Mouse (Mus musculus): ENCODE results near the gene Rad51b.

Rad51b gene

DNA sequence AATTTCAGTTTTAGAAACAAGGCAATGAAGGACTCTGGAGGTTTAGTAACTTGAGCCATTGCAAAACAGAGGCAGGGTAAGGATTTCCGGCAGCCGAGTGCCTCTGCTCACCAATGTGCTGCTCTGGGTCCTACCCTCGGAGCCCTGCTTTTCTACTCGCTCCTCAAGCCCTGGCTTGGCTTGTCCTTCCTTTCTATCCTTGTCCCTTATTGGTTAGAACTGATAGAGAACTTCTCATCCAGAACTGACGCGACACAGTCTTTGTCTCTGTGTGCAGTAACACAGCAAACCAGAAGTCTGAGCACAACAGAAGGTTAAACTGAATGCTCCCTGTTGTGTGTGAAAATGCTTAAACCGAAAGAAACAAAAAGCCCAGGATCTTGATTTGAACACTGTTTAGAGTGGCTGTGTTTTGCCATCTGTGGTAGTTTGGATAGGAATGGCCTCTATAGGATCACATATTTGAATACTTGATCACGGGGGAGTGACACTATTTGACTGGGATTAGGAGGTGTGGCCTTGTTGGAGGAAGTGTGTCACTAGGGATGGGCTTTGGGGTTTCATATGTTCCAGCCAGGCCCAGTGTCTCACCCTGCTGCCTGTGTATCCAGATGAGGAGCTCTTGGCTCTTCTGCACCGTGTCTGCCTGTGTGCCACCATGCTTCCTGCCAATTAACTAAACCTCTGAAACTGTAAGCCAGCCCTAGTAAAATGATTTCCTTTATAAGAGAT is 389.7 kb downstream of the Rad51b start:
- in situ Hi-C loops (cut with MboI, MseI), result no loop called here

DNA sequence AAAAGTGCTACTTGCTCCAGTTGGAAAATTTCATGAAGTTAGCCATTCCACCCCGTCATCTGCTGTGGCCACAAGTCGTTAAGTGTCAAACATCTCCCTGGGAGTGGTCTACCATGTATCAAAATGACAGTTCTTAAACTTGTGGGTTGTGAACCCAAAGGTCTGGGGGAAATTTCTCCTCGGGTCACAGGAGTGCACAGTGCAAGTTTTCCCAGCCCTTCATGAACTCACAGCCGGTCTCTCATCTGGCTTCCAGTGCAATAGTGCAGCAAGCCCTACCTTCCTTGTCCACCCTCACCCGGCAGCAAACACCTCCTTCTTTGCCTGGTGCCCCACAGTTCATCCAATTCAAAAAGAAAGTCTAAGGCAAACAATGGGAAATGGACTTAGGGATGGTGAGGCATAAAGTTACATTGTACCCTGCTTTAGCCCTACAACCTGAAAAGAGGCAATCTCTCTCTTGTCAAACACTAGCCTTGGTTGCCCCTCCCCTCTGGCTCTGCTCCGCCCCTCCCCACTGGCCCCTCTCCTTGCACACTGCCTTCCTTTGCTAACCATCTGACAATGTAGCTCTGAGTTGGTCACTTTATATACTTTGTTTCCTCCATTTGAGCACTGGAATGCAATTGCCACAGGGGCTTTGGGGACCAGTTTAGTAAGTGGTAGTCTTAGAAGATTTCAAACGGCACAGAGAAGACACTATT is 390.8 kb downstream of the Rad51b start:
- in situ Hi-C loops (cut with MboI, MseI), result no loop called here

DNA sequence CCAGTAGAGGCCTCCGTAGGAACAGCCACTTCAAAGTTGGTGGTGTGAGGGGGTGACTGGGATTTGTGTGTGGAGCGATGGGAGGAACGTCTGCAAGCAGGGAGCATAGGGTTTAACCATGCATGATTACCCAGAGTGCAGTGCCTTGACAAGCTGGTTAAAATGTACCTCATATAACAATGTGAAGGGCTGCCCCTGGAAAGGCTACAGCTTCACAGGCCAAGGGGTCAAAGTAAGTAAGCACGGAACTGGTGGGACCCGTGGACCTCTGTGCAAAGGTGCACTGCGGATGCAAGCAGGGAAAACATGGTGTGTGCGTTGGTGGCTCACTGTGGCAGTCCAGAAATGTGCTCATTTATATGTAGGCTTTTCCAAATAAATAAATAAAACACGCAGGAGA is 392.2 kb downstream of the Rad51b start:
- in situ Hi-C loops (cut with MboI, MseI), result no loop called here

DNA sequence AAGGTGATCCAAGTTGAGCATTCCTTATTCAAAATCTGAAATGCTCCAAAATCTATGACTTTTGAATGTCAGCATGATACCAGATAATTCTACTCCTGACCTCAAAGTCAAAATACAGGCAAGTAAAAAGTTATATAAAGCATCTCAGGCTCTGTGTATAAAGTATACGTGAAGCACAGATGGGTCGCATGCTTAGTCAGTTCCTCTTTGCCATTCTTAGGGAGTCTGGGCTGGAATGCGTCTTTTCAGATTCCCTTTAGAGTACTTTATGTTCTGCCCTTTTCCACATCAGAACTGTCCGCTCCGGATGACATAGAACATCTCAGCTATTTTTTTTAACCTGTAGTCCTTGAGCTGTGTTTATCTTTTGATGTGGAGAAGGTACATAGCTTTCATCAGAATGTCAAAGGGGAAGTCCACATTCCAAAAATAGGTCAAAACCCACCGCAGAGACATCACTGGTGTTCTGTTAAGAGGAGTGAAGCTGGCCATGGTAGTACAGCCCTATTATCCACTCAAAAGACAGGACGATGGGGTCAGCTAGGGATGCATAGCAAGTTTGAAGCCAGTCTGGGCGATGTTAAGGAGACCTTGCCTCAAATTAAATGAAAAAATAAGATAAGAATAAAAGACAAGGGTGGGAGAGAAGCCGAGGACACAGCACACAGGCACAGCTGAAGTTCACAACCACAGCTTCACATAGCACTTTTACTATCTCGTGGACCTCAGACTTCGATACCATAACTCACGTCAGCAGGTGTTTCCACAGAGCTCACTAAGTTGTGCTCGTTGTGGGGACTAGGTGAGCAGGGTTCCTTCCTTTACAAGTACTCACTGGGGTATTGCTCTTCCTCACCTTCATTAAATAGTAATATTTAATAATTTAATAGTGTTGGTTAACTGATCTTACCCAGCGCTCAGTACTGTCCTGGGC is 395.1 kb downstream of the Rad51b start:
- in situ Hi-C loops (cut with MboI, MseI), result no loop called here

DNA sequence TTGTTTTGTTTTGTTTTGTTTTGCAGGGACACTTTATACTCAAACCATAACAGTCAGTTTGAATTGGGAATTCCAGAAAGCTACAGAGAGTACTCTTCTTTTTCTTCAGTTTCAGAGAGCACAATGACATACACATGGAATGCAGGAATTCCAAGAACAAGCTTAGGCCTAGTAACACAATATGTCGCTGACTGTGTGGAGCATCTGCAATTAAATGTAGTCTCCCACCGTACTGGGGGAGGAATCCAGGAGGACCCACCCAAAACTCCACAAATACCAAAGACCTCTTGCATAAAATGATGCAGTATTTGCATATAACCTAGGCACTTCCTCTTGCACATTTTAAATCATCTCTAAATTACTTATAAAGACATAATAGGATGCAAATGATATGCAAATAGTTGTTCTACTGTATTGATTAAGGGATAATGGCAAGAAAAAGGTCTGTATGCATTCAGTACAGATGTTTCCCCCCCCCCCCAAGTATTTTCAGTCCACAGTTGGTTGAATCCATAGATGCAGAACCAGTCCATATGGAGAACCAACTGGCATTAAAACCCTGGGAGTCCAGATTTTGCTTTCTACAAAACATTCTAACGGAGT is 398.9 kb downstream of the Rad51b start:
- in situ Hi-C loops (cut with MboI, MseI), result no loop called here

DNA sequence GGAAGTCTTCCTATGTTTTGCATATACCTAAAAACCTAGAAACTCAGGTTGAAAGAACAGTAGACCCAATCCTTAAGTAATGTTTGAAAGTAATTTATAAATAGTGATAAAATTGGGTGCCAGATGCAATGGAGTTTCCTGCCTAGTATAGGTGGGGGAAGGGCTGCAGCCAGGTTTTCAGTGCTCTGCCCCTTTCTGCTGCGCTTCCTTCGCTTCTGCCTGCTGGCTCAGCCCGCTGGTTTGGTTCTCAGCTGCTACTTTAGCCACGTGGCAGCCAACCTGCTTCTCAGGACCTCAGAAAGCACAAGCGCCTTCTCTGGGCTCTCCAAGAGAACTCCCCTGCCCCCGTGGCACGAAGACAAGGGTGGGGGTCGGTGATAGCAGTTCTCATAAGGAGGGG is 406.5 kb downstream of the Rad51b start:
- in situ Hi-C loops (cut with MboI, MseI), result loop anchor here (25.0 kb wide), 1 partner anchor 1709 kb away; the partner anchor contains the start of gene Adam4

DNA sequence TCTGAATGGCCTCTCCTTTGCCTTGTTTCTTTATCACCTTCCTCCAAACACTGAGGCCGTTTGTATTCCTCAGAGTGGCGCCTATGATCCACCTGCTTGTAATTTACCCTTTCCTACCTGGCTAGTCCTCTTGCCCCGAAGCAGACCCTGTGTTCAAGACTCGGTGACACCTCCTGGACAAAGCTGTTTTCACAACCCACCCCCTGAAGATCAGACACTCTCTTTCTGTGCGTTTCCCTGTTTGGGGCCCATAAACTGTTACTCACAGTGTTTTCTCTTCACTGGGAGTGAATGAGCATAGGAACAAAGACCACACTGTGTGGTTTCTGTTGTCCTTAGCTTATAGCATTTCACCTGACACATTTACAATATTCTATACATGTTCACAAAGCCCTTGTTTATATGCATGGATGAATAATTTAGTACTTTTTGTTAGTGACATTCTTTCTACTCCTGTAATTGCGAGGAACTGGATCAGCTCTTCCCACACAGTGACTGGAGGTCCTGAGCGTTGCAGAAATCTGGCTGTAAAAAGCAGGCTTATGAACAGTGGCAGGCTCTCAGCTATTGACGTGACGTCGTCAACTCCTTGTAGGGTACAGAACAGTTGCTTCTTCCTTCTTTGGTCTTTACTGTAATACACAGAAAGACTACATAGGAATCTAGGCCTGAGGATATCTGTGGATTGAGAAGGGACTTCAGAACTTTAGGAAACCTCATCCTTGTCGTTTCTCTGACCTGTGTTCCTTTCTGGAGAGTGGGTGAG is 408.6 kb downstream of the Rad51b start:
- in situ Hi-C loops (cut with MboI, MseI), result loop anchor here (25.0 kb wide), 1 partner anchor 1707 kb away; the partner anchor contains the start of gene Adam4

DNA sequence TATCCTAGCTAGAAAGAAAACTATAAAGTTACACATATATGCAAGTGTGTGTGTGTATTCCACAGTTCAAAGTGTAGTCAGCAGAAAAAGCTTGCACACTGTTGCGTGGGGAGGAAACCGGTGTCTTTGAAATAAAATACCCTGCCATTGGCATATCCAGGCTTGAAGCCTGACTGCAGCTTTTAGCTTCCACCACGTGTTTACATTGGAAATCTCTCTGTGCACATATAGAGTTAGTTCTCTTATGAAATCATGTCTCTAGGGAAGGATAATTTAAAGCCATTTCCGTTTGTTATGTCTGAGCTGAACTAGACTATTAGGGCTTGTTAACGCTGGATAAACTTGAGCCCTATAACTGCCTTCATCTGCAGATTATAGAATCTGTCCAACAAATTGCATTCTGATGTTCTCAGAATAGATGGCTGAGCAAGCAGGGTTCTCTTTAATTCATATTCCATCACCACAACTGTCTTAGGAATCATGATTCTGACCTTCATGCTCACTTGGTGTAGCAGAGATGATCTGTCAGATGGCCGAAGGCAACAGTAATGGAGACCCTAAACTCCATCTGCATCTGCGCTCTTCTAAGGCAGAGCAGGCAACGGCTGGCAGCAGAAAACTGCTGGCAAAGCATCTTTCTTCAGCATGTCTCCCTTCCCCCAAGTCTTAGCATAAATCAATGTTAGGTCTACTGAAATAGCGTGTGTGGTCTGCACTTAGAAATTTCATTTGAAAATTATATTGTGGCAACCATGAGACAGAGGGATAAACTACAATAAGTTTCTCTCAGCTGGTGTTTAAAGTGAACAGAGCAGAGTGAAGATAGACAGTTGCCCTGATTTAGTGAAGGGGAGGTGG is 410.7 kb downstream of the Rad51b start:
- in situ Hi-C loops (cut with MboI, MseI), result loop anchor here (25.0 kb wide), 1 partner anchor 1705 kb away; the partner anchor contains the start of gene Adam4

DNA sequence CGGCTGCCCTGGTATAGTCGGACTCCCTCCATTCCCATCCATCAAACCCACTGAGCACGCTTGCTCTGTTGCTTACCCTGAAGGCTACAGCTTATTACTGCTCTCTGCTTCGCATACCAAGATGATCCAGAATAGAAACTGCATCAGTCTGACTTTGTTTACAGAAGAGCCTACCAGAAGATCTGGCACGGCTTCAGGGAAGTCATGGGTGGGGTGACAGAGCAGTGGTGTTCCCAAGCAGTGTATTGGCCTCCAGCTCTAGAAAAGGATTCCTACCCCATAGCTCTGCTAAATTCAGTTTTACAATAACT is 411.3 kb downstream of the Rad51b start:
- in situ Hi-C loops (cut with MboI, MseI), result loop anchor here (25.0 kb wide), 1 partner anchor 1704 kb away; the partner anchor contains the start of gene Adam4

DNA sequence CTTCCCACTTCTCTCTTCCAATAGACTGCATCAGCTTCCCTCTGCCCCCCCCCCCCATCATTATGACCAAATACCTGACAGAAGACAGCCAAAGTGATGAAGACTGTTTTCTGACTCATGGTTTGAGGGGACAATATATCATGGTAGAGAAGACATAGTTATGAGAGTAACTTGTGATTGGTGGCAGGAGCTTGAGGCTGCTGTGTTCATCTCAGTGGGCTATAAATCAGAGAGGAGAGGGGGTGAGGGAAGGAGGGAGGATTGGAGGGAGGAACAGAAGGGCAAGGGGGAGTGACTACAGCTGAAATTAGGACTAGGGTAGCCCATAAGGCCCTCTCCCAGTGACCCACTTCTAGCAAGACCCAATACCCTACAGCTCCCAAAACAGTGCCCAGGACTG is 416.2 kb downstream of the Rad51b start:
- in situ Hi-C loops (cut with MboI, MseI), result loop anchor here (25.0 kb wide), 1 partner anchor 1699 kb away; the partner anchor contains the start of gene Adam4

DNA sequence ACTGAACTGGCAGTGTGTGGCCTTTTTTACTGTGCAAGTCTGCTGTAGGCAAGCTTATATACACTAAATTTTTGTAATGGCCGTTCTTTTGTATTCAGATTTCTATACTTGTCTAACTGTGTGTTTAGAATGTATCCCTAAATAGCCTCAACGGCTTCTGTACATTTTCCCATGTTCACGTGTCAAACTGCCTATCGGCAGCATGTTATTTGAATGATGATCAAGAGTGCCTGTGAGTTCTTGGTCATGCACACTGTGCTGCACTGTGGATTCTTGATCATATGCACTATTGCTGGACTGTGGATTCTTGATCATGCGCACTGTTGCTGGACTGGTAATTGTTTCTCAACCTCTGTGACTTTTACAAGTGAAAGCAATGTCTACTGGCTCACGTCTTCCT is 417.4 kb downstream of the Rad51b start:
- in situ Hi-C loops (cut with MboI, MseI), result loop anchor here (25.0 kb wide), 1 partner anchor 1698 kb away; the partner anchor contains the start of gene Adam4

DNA sequence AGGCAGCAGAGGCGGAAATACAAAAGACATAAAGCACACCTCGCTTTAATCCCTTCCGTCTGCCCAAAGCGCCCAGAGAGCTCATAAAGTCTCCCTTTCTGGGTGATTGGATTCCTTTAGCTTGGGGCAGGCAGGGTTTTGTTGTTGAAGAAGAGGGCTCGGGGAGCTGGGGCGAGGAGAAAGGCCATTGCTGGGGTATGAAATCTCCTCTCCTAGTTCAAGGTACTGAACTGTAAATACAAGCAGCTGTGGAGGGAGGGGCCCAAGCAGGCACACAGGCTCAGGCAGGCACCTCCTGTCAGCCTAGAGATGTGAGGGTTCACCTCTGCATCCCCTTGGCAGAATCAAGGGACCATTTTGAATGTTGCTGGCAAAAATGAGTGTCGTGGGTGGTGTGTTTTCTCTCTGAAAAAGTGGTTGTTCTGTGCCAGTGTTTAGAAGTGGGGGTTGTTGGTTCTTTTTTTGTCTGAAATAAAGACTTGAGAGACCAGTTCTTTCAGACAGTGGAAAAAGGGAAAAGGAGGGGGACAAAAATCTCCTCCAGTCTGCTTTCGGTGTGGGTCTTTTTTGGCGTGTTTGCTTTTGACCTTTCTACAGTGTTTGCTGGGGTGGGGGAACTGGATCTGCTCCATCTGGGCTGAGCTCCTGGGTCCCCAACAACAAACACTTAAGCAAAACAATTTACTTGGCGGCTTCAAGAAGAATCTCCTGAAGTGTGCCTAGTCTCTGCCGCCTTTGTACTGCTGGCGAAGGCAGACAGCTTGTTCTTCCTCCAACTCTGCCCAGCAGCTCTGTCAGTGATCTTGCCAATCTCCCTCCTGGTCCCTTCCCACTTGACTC is 418.6 kb downstream of the Rad51b start:
- in situ Hi-C loops (cut with MboI, MseI), result loop anchor here (25.0 kb wide), 1 partner anchor 1697 kb away; the partner anchor contains the start of gene Adam4

DNA sequence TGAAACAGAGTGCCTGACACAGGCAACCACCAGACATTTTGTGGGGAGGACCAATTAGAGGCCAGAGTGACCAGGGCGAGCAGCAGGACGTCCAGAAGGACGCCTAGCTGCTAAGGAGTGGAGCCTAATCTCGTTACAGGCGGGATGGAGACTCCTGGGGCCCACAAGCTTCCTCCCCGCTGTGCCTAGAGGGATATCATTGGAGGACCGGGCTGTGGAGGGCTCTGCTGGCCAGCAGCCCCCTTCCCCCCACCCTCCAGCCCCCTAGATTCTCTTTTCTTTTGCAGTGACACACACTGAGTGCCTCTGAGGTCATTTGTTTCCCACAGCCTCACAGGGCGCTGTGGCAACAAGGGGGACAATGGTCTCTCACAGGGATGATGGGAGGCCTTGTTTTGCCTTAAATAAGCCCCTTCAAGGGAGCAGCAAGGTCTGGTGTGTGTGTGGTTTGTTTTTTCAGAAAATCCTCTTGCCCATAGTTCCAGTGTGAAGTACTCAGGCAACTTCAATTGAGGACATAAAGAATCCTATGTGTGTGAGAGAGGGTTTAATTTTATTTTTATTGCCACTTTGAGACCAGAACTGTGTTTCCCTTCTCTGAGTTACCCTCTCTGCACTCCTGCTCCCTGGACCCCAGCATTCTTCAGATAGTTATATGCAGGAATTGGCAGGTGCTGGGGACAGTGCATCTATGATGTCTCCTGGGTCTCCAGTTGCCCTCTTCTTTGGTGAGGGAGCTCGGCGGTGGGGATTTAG is 422.2 kb downstream of the Rad51b start:
- in situ Hi-C loops (cut with MboI, MseI), result loop anchor here (25.0 kb wide), 1 partner anchor 1693 kb away; the partner anchor contains the start of gene Adam4

DNA sequence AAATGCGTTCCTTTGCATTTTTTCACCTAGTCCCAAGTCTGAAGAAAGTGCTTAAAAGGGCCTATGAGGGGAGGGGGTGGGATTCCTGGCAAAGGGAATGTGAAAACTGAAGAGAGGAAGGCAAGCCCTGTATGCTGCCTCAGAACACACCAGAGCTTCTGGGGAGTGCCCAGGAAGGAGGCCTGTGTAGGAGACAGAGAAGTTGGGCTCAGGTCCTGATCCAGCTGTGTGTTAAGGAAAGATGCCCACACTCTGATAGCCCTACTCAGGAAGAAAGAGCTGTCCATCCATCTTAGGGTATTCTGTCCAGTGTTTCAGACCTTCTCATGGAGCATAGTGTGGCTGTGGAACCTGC is 422.7 kb downstream of the Rad51b start:
- in situ Hi-C loops (cut with MboI, MseI), result loop anchor here (25.0 kb wide), 1 partner anchor 1692 kb away; the partner anchor contains the start of gene Adam4

DNA sequence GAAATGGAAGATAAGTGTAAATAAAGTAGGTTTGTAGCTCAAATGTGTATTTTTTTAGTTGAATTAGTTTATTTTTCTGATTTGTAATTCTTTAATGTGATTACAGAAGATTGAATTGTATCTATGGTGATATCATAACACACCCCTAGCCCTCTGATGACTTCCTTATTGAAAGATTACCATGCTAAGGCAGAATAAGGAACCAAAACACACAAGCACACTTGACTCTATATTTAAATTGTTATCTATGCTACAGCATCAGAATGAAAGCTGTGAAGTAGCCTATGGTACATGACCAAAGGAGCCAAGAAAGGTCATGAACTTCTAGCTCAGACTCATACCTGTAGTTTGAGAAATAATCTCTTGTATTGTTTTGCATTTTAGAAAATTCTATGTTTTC is 427.8 kb downstream of the Rad51b start:
- in situ Hi-C loops (cut with MboI, MseI), result loop anchor here (25.0 kb wide), 1 partner anchor 1687 kb away; the partner anchor contains the start of gene Adam4

DNA sequence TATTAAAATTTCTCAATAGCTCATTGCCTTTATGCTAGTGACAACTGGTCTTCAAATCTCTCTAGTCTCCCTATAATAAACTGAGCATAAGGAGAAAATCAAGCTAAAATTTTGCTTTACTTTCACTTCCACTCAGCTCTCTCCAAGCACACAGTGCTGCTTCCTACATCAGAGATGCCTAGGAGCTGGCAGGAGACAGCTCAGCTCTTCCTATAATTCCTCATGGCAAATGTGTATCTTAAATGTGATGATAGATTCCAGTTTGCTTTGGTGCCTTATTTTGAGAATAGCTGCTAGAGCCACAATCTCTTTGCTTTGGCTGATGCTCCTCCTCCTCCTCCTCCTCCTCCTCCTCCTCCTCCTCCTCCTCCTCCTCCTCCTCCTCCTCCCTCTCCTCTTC is 428.6 kb downstream of the Rad51b start:
- in situ Hi-C loops (cut with MboI, MseI), result no loop called here

DNA sequence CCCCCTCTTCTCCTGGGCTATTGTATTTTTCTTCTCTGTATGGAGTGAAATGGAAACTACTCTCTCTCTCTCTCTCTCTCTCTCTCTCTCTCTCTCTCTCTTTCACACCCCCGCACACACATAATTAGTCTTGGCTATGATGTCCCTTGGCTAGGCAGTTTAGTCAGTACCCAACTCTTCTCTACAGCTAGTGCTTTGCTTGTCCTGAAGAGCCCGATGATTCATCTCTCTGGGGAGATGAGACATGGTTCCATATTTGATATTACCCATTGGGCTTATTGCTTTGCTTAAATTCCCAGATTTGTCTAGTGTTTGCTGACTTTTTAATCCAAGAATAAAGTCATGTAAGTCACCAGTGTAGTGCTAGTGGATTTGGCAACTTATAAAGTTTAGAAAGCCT is 429.0 kb downstream of the Rad51b start:
- in situ Hi-C loops (cut with MboI, MseI), result no loop called here

DNA sequence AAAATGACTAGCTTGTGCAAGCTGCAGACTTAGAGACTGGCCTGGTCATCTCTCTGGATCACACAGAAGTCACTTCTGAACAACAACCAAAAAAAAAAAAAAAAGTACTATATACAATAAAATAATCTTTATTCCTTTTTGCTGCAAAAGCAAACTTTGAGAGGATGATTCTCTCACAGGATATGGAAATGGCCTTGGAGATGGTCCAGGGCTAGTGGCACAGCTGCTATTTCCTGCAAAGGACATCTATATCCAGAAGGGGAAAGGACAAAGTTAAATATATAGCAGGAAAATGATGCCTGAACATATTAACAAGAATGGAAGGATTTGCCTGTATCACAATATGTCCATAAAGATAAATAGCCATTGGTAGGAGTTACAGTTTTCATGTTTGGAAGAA is 429.9 kb downstream of the Rad51b start:
- in situ Hi-C loops (cut with MboI, MseI), result no loop called here

Measured in T-helper 2 cell (primary cell).